Mouse (Mus musculus): ENCODE results near the gene Appl1.

The Appl1 gene

GRCm38 (mm10) chr14:26971106-26971789 is at the start of gene Appl1:
Appl1 (minus strand) TSS chr14:26971232.
- no peak for DNase-seq

GRCm38 (mm10) chr14:27019850-27020249 is 48.8 kb upstream of the Appl1 start:
- no peak for DNase-seq

- no peak for DNase-seq
Measured at GRCm38 (mm10) chr14:27017936-27018335, 46.9 kb upstream of the Appl1 start.

DNA sequence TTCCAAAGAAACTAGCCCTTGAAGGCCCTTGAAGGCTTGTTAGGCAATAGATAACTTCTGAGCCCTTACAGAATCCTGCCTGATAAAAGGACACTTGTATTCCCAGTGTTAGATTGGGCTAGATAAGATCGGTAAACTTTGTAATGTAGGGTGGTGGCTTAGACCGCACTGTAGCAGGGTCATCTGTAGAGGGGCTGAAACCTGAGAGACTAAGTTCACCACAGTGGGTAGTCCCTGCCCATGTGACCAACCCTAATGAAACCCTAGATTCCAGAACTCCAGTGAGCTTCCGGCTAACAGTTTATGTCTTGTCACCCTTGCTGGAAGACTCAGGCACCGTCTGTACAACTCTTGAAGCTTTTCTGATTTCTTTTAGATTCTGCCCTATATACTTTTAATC is 42.6 kb upstream of the Appl1 start:
- DNase-seq: no peak

GRCm38 (mm10) chr14:27011561-27011960 is 40.5 kb upstream of the Appl1 start:
- DNase-seq: no peak

DNA sequence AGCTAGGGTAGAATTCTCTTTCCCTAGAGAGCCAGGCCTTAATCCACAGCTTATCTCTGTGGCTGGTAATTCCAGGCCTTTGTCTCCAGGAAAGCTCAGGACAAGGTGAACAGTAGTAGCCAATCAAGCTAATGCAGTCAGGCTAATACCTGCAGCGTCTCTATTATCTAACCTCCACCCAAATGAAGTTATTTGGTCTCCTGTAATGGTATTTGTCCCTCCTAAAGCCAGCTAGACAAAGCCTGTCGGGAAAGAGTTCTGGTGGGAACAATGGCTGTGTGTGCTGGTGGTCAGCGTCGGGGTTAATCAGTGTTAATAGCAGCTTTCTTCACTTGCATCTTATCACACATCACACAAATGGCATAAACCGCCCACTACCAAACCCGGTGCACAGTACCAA is 34.9 kb upstream of the Appl1 start:
- DNase-seq: no peak

DNA sequence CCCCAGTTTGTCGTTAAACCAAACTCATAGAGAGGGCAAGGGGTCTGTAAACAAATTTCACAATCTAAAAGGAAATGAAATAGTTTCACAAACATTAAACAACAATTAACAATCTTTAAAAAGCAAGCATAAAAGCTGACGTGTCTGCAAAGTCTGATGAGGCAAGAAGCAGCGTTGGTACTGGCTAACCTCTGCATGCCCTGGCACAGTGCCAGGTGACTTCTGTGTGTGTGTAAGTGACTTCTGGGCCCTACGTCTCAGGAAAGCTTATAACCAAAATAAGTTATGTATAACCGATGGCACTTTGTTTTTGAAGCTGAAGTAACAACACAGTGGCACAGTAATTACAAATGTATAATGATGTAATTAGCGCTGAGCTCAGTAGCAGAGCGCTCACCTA is 33.9 kb upstream of the Appl1 start:
- DNase-seq: no peak

DNA sequence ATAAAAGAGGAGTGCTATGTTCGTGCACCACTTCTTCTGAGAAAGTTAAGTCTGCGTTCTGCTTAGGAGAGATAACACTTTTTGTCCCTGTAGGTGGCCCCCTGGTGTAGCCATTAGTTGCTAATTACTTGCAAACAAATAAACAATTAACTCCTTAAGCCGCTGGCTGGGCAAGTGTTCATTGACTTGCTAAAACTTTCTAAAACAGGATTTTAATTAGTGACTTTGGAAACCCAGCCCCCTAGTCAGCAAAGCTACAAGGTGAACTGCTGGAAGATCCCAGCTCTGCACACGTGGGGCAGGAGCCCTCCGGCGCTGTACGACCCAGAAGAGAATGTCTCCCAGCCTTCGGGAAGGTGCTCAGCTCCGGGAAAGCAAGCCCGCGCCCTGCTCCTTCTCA is 29.4 kb upstream of the Appl1 start:
- no peak for DNase-seq

- no peak for DNase-seq
Measured at GRCm38 (mm10) chr14:26996257-26996656, 25.2 kb upstream of the Appl1 start.

- no peak for DNase-seq
Measured at GRCm38 (mm10) chr14:26994211-26994741, 23.2 kb upstream of the Appl1 start, which contains the start of gene Hesx1. Hesx1 (plus strand) TSS chr14:26994416.

- DNase-seq: no peak
Measured at GRCm38 (mm10) chr14:26993427-26993826, 22.4 kb upstream of the Appl1 start.

- DNase-seq: no peak
Measured at GRCm38 (mm10) chr14:26991622-26992021, 20.6 kb upstream of the Appl1 start.

DNA sequence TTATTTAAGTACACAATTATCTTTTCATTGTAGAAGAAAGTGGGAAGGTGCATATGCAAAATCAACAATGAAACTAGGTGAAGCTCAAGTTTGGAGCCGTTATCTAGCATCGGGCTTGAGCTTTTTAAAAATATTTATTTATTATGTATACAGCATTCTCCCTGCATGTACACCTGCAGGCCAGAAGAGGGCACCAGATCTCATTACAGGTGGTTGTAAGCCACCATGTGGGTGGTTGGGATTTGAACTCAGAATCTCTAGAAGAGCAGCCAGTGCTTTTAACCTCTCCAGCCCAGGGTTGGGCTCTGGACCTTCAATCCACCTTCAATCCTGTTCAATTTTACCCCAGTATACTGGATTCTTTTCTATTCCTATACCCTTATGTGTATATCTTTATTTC is 17.7 kb upstream of the Appl1 start:
- no peak for DNase-seq

DNA sequence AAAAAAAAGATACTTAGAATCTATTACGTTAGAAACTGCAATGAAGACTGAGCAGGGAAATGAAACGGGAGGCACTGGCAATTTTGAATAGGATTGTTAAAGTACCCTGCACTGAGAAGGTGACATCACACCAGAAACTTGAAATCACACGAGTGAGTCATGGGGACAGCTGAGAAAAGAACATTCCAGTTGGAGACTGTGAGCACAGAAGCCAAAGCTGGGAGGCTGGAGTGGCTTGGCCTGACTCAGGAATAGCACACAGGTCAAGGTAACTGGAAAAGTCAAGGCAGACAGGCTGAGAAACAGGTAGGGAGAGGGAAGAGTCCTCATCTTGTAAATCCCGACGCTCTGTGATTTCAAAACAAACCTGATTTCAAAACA is 11.1 kb upstream of the Appl1 start:
- DNase-seq: no peak

DNA sequence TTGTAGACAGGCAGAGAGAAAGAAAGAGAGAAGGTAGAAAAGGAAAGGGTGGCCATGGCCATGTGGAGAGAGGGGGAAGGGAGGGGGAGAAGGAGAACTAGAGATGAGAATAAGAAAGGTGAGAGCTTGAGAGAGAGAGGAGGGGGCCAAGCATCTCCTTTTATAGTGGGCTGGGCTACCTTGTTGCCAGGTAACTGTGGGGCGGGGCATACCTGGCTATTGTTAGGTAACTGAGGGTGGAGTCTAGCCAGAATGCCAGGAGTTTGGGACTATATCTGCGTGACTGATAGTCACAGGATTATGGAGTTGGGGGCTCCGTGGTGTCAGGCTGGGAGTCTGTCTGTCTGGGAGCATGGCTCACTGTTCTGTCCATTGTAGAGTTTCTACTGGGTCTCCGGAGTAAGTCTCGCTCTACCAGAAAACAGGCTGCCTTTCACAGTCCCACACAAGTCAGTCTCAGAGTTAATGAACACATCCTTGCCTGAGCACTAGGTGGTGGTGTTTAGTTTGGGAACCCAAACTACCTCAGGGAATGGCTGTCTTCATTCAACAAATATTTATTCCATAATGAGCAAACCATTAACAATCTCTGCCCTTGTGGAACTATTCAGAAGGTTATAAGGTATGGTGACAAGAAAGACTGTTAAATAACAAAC is 10.6 kb upstream of the Appl1 start:
- no peak for DNase-seq

- DNase-seq: no peak
Measured at GRCm38 (mm10) chr14:26981021-26981420, 10.0 kb upstream of the Appl1 start.

GRCm38 (mm10) chr14:26979808-26980207 is 8.8 kb upstream of the Appl1 start:
- no peak for DNase-seq

- no peak for DNase-seq
Measured at GRCm38 (mm10) chr14:26977500-26977899, 6.5 kb upstream of the Appl1 start.

DNA sequence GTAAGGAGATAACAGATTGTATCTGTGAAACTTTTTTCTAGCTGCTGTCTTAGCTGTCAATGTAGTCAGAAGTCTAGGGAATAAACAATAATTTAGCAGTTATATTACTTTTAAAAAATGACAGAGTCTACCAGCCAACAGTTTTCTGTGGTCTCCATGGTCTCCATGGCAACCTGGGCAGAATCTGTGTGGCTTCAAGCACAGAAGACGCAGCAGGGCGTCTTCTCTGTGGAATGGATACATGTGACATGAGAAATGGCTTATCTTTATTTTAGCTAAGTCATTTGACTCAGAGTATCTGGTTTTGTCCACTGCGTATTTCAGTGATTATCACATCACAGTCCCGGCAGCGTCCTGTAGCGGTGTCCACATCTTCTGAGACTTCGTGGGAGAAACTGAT is 5.2 kb upstream of the Appl1 start:
- no peak for DNase-seq

DNA sequence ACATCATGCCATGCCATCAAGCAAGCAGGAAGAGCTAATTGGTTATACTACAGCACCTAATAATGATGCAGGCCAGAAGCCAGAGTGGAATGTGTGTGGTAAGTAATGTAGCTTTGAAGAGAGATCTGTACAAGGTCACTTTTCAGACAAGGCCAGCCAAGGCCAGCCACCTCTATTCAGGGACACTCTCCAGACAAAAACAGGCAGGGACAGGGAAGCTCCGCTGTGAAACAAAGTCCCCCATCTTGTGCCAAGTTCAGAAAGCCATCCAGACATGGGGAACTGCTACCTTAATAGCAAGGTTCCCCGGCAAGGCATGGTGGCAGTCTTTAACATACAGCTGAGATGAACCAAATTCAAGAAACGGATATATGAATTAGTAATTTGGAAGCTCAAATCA is 4.5 kb upstream of the Appl1 start:
- no peak for DNase-seq

DNA sequence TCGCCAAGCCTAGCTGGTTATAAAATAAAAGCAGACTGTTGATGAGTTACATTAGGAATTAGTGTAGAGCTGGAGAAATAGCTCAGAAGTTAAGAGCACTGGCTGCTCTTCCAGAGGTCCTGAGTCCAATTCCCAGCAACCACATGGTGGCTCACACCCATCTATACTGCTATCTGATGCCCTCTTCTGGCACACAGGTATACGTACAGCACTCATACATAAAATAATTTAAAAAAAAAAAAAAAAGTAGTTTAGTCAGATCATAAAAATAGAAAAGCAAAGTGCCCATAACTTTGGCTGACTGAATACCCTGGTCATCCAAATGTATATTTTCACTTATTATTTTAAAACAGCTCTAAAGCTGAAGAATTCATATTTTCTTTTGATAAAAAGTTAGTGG is 2.1 kb upstream of the Appl1 start:
- DNase-seq: no peak

GRCm38 (mm10) chr14:26970439-26970932 is 546 bp downstream of the Appl1 start:
- DNase-seq: peak; percentile 93

- DNase-seq: peak; percentile 77
Measured at GRCm38 (mm10) chr14:26969856-26970407, 1.1 kb downstream of the Appl1 start.

DNA sequence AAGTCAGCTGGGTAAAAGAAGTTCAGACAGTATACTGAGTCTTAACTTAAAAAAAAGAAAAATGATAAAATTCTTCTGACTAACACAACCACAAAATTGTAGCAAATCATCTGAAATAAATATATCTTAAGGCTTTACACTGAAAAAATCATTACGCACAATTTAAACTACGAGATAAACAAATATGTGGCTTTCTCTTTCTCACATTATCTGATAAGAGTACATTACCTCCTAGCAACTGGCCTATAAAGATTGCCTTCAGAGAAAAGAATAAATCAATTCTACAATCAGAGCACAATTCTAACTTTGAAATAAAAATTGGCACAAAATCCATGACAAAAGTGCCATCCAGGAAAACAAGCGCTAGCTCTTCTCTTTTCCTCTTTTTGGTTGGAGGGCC is 1.9 kb downstream of the Appl1 start:
- DNase-seq: no peak

Measured in cerebellum, adult 9-11 months (tissue).